Mouse (Mus musculus) neural tube, embryonic 12.5 days (tissue): ENCODE measurements around the gene Ndrg3. TPM values are rescaled to one million over a fixed set of nuclear protein-coding genes. Genes with fewer than 3 reads are reported as not detected.
"Not testable (repeated sequence)": the region's sequence is repeated elsewhere in the genome, so short reads cannot be mapped to it uniquely, and the experiment has no call there.

Experiments used
- ATAC-seq: fragments of 200-750 bp; cut with Nextera tagmentation; 2 replicates; pipeline ENCODE4 v1.8.0; 2017; ENCODE audit warnings: low read depth, mild to moderate bottlenecking, moderate TSS enrichment, moderate library complexity; ENCODE audit not compliant: low FRiP score
- H3K27ac ChIP-seq: fragments of 300-500 bp; sonication (generic); 2 replicates; pipeline ENCODE4 v1.5.1; 2016
- H3K27me3 ChIP-seq: fragments of 300-500 bp; sonication (generic); replicated peaks from 2 replicates; pipeline ENCODE4 v1.6.1; 2016; ENCODE audit warnings: mild to moderate bottlenecking
- H3K36me3 ChIP-seq: fragments of 300-500 bp; sonication (generic); 2 replicates; pipeline ENCODE4 v1.6.1; 2016; ENCODE audit warnings: mild to moderate bottlenecking
- H3K4me1 ChIP-seq: fragments of 300-500 bp; sonication (generic); 2 replicates; pipeline ENCODE4 v1.6.1; 2016
- H3K4me2 ChIP-seq: fragments of 300-500 bp; sonication (generic); replicated peaks from 2 replicates; pipeline ENCODE4 v1.6.1; 2016; ENCODE audit warnings: mild to moderate bottlenecking
- H3K4me3 ChIP-seq: fragments of 300-500 bp; sonication (generic); 2 replicates; pipeline ENCODE4 v1.5.1; 2016
- H3K9ac ChIP-seq: fragments of 300-500 bp; sonication (generic); 2 replicates; pipeline ENCODE4 v1.6.1; 2016; ENCODE audit warnings: mild to moderate bottlenecking
- H3K9me3 ChIP-seq: fragments of 300-500 bp; sonication (generic); 2 replicates; pipeline ENCODE4 v1.6.1; 2016; ENCODE audit warnings: mild to moderate bottlenecking
- WGBS: fragments of 180-500 bp; shearing (Covaris S2); methylation state at CpG from one replicate; pipeline ENCODE4 v1.1.7; 2016; 5-methylcytosine and 5-hydroxymethylcytosine counted together
- polyA plus RNA-seq: library from polyadenylated mRNA; unstranded; fragments of >200 nt; fragmentation: Nextera tagmentation; extraction: Ambion mirVana; gene quantifications from 2 replicates; pipeline ENCODE4 v1.2.1, GENCODE M21; 2016

Ndrg3 gene
- polyA plus RNA-seq, 1 experiment from 2014 or later = 63.4 TPM

DNA sequence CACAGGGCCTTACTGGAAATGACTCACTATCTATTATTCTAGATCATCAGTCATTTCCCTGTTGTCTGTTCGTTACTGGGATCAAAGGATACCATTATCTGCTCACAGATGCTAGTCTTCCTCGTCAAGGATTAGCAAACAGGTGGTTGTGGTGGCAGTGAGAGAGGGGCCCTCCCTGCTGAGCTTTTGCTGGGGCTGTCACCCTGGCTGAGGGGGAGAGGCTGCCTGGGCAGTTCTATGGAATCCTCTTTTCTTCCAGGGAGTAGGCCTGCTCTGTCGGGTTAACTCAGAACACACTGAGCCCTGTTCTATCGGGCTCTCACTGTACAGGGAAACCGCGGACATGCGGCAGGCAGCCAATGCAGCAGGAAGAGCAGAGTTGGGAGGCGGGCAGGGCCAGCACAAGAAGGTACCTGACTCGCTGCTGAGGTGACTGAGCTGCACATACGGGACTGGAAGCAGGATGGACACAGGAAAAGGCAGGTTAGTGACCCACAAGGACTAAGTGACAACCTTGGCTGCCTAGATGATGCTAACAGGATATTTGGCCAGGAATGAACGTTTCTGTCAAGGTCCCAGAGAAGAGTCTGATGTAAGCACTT is 62.2 kb downstream of the Ndrg3 start:
- Histone ChIP-seq H3K4me2 (no peak overlapping the region), H3K9me3 (no peaks in the 10 kb centered on the region), H3K9ac (no peak overlapping the region), H3K4me1 (no peaks in the 10 kb centered on the region), H3K27ac (no peak overlapping the region), H3K27me3 (no peaks in the 10 kb centered on the region), H3K36me3 (peaks cover 11% of the 10 kb centered on the region; the same call in 1 of the 2 replicates), H3K4me3 (no peak overlapping the region)
- no peak for ATAC-seq
- WGBS = 65% methylated on average over 11 of the region's 11 CpGs

DNA sequence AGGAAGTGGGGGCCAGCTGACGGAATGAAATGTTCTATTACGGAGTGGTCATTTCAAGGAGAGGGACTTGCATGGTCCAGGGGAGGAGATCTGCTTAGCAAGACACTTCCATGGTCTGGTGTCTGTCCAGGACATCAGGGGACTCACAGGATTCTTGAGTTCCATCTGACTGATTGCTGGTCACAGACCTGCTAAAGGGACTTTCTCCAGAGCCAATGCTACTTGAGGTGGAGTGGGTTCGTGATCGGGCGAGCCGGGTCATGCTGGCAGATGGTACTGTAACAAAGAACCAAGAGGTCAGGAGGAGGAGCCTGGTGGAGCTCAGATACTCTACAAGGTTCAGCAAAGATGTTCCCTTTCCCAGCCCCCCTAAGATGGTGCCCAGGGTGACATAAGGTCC is 63.2 kb downstream of the Ndrg3 start:
- no peak overlapping the region for H3K9ac ChIP-seq
- no peaks in the 10 kb centered on the region for H3K4me1 ChIP-seq
- H3K36me3 ChIP-seq = peaks cover 11% of the 10 kb centered on the region; the same call in 1 of the 2 replicates
- H3K27ac ChIP-seq = no peak overlapping the region
- H3K4me3 ChIP-seq = no peak overlapping the region
- no peak for ATAC-seq
- WGBS = 90% methylated on average over 6 of the region's 6 CpGs
- H3K4me2 ChIP-seq = no peak overlapping the region
- H3K27me3 ChIP-seq = no peaks in the 10 kb centered on the region
- H3K9me3 ChIP-seq = no peaks in the 10 kb centered on the region

GRCm38 (mm10) chr2:156927663-156928062 is 64.2 kb downstream of the Ndrg3 start:
- Histone ChIP-seq H3K27ac (no peak overlapping the region), H3K4me3 (no peak overlapping the region), H3K36me3 (peaks cover 11% of the 10 kb centered on the region; the same call in 1 of the 2 replicates), H3K4me1 (no peaks in the 10 kb centered on the region), H3K27me3 (no peaks in the 10 kb centered on the region), H3K9ac (no peak overlapping the region), H3K9me3 (no peaks in the 10 kb centered on the region), H3K4me2 (no peak overlapping the region)
- ATAC-seq = no peak
- WGBS = 91% methylated on average over 6 of the region's 6 CpGs

- H3K36me3 ChIP-seq = peaks cover 11% of the 10 kb centered on the region; the same call in 1 of the 2 replicates
- 70% methylated on average over 3 of the region's 3 CpGs for WGBS
- not testable (repeated sequence) for ATAC-seq, H3K4me3 ChIP-seq, H3K27ac ChIP-seq, H3K9ac ChIP-seq, H3K27me3 ChIP-seq, H3K4me1 ChIP-seq, H3K9me3 ChIP-seq, H3K4me2 ChIP-seq
Measured at GRCm38 (mm10) chr2:156925611-156926010, 66.2 kb downstream of the Ndrg3 start.

- not testable (repeated sequence) for H3K27ac ChIP-seq, H3K27me3 ChIP-seq, H3K4me3 ChIP-seq, H3K36me3 ChIP-seq, H3K4me1 ChIP-seq, H3K9ac ChIP-seq, ATAC-seq, H3K9me3 ChIP-seq, H3K4me2 ChIP-seq
- WGBS = 83% methylated on average over 4 of the region's 4 CpGs
Measured at GRCm38 (mm10) chr2:156925075-156925474, 66.8 kb downstream of the Ndrg3 start.

- Histone ChIP-seq H3K27ac (no peak overlapping the region), H3K36me3 (peaks cover 6% of the 10 kb centered on the region; the same call in 1 of the 2 replicates), H3K27me3 (no peaks in the 10 kb centered on the region), H3K9ac (no peak overlapping the region), H3K9me3 (no peaks in the 10 kb centered on the region), H3K4me1 (no peaks in the 10 kb centered on the region), H3K4me3 (no peak overlapping the region), H3K4me2 (no peak overlapping the region)
- WGBS = 65% methylated on average over 3 of the region's 3 CpGs
- no peak for ATAC-seq
Measured at GRCm38 (mm10) chr2:156924210-156924898, 67.5 kb downstream of the Ndrg3 start.

GRCm38 (mm10) chr2:156923057-156923456 is 68.8 kb downstream of the Ndrg3 start:
- H3K4me1 ChIP-seq = no peaks in the 10 kb centered on the region
- H3K4me2 ChIP-seq = no peak overlapping the region
- WGBS = 83% methylated on average over 5 of the region's 5 CpGs
- H3K27me3 ChIP-seq = no peaks in the 10 kb centered on the region
- H3K27ac ChIP-seq = no peak overlapping the region
- no peaks in the 10 kb centered on the region for H3K9me3 ChIP-seq
- H3K36me3 ChIP-seq = no peaks in the 10 kb centered on the region; the same call in 1 of the 2 replicates
- ATAC-seq = no peak
- no peak overlapping the region for H3K9ac ChIP-seq
- H3K4me3 ChIP-seq = no peak overlapping the region

GRCm38 (mm10) chr2:156919796-156920195 is 72.1 kb downstream of the Ndrg3 start:
- 56% methylated on average over 2 of the region's 2 CpGs for WGBS

DNA sequence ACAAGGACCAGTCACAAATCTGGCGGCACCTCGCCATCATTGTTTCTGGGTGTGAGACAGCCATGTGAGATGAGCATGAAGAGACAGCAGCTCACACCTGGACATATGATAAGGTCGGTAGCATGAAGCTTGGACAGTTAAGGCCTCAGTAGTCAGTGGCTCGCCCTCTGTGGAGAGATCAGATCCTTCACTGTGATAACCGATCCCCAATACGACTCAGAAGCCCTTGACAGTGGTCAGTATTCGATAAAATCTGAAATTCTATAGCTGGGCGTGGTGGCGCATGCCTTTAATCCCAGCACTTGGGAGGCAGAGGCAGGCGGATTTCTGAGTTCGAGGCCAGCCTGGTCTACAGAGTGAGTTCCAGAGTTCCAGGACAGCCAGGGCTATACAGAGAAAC is 72.7 kb downstream of the Ndrg3 start:
- not testable (repeated sequence) for H3K4me2 ChIP-seq, ATAC-seq, H3K36me3 ChIP-seq, H3K9me3 ChIP-seq, H3K27me3 ChIP-seq, H3K27ac ChIP-seq, H3K4me3 ChIP-seq, H3K9ac ChIP-seq, H3K4me1 ChIP-seq
- WGBS = 93% methylated on average over 11 of the region's 11 CpGs

More at GRCm38 (mm10) chr2:156919796-156920195, 72.1 kb downstream of the Ndrg3 start:
- no peak overlapping the region for H3K4me2 ChIP-seq
- no peaks in the 10 kb centered on the region for H3K27me3 ChIP-seq
- H3K27ac ChIP-seq = no peak overlapping the region
- no peak for ATAC-seq
- no peaks in the 10 kb centered on the region for H3K36me3 ChIP-seq
- no peaks in the 10 kb centered on the region for H3K9me3 ChIP-seq
- H3K9ac ChIP-seq = no peak overlapping the region
- H3K4me1 ChIP-seq = no peaks in the 10 kb centered on the region
- no peak overlapping the region for H3K4me3 ChIP-seq

DNA sequence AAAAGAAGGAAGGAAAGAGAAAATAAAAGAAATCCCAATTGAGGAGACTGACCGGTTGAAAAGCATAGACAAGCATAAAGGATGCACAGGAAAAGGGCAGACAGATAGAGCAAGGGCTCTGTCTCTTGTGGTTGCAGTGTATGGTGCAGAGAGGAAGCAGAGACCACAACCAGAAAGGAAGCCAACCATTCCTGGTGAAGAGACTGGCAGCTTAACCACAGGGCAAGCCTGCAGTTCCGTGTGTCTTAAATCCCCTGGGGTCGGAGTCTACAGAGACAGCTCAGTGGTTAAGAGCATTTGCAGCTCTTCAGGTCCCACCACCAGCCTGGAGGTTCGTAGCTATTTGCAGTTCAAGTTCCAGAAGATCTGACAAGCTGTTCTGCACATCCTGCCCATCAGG is 73.3 kb downstream of the Ndrg3 start:
- H3K9me3 ChIP-seq = no peaks in the 10 kb centered on the region
- H3K9ac ChIP-seq = no peak overlapping the region
- no peaks in the 10 kb centered on the region for H3K36me3 ChIP-seq
- ATAC-seq = no peak
- H3K4me2 ChIP-seq = no peak overlapping the region
- H3K27me3 ChIP-seq = no peaks in the 10 kb centered on the region
- H3K4me3 ChIP-seq = no peak overlapping the region
- H3K4me1 ChIP-seq = no peaks in the 10 kb centered on the region
- H3K27ac ChIP-seq = no peak overlapping the region
- WGBS = 67% methylated on average over 4 of the region's 4 CpGs

GRCm38 (mm10) chr2:156916419-156917125 is 75.3 kb downstream of the Ndrg3 start:
- no peak for ATAC-seq
- WGBS = 84% methylated on average over 3 of the region's 3 CpGs
- Histone ChIP-seq H3K9me3 (no peaks in the 10 kb centered on the region), H3K4me1 (no peaks in the 10 kb centered on the region), H3K9ac (no peak overlapping the region), H3K4me2 (no peak overlapping the region), H3K27me3 (no peaks in the 10 kb centered on the region), H3K36me3 (no peaks in the 10 kb centered on the region), H3K27ac (no peak overlapping the region), H3K4me3 (no peak overlapping the region)

DNA sequence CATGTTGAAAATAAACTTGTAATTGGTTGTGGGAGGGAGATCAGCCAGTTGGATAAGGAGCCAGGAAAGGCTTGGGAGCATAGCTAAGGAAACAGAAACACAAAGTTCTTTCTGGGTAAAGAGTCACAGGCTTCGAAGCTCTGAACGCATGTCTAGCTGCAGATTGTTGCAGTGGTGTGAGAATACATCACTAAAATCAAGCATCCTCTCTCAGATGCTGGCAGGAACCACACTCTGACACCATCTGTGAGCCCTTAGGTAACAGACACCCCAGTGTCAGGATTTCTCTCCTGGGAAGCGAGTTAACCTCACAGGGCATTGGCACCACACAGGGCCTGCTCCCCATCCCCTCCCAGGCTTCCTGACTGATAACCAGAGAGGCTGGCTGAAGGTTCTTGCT is 76.3 kb downstream of the Ndrg3 start:
- no peak overlapping the region for H3K4me2 ChIP-seq
- H3K27ac ChIP-seq = no peak overlapping the region
- H3K4me3 ChIP-seq = no peak overlapping the region
- WGBS = 87% methylated on average over 3 of the region's 3 CpGs
- no peaks in the 10 kb centered on the region for H3K9me3 ChIP-seq
- no peaks in the 10 kb centered on the region for H3K36me3 ChIP-seq
- no peak overlapping the region for H3K9ac ChIP-seq
- H3K4me1 ChIP-seq = no peaks in the 10 kb centered on the region
- no peaks in the 10 kb centered on the region for H3K27me3 ChIP-seq
- no peak for ATAC-seq
